Comparison of ENCODE assay signal across 10 mouse cellular contexts in the genomic region with DNA sequence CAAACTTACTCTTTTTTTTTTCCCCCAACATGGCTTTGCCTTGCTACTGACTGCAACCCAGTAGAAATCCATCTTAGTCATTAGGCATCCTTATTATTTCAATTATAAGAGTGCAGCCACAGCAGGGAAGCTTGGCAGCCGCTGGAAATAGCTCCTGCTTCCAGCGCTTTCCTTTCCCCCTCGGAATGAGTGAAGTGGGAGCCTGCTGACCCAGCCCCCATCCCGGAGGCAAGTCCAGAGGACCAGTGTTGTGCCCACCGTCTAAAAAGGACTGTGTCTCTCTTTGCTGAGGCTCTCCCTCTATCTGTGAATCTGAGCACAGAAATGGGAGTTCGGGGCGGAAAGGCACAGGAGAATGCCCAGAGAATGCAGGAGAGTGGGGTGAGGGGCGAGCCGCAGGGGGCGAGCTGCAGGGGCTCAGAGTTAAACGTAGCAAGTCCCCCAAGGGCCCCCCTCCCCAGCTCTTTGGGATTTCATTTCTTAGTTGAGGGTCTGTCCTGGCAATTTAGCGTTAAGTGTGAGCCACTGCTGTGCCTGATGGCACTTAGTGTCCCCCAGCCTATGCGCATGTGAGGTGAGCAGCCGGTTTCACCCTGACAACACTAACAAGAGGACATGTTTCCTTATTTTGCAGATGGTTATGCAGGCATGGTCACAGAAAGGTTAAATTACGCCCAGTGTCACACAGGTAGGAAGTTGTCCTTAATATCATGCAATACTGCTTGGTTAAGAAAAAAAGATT.
DNase-seq lines count a peak whose midpoint lies in the region; ATAC-seq and TF ChIP-seq lines count a peak whose summit lies in the region.
"Had no signal": no experiment of that assay in that cellular context is flagged by ENCODE, and none has a peak within 500 bp of the region (broad histone marks: within the 10 kb centered on the region; RNA-seq: fewer than 3 reads in every experiment).

No protein-coding gene starts in this region.

- H3K4me1 ChIP-seq in lung, embryonic 16.5 days (replicated peaks; ENCODE audit: control insufficient read depth, insufficient read depth, low read length) = 0 out of 2 replicates have a peak, but pooled peaks cover 2% of the 10 kb centered on the region
- H3K4me1 ChIP-seq in limb, embryonic 15.5 days = peaks cover 11% of the 10 kb centered on the region
- H3K4me1 ChIP-seq in cerebellum, adult 2 months (ENCODE audit: control insufficient read depth, insufficient read depth, low read length) = no peaks in the 10 kb centered on the region; the same call in 1 of the 2 replicates

- H3K9me3 ChIP-seq in lung, embryonic 16.5 days (ENCODE audit: control insufficient read depth, low read length) = no peaks in the 10 kb centered on the region
- H3K9me3 ChIP-seq in limb, embryonic 15.5 days = no peaks in the 10 kb centered on the region

- WGBS in lung, embryonic 16.5 days = 14% methylated on average over 15 of the region's 15 CpGs
- WGBS in limb, embryonic 15.5 days = 16% methylated on average over 15 of the region's 15 CpGs
- 24% methylated on average over 15 of the region's 15 CpGs for WGBS in cerebellum, adult 2 months

- H3K9ac ChIP-seq in lung, embryonic 16.5 days (ENCODE audit: low read length) = no peak overlapping the region
- no peak overlapping the region for H3K9ac ChIP-seq in limb, embryonic 15.5 days

- H3K4me3 ChIP-seq in lung, embryonic 16.5 days (ENCODE audit: low read length) = no peak overlapping the region
- H3K4me3 ChIP-seq in limb, embryonic 15.5 days = no peak overlapping the region
- H3K4me3 ChIP-seq in cerebellum, adult 2 months (replicated peaks; ENCODE audit: insufficient read depth, low read depth, low read length) = no peak overlapping the region

- peaks cover 5% of the 10 kb centered on the region; the same call in 1 of the 2 replicates for H3K27me3 ChIP-seq in lung, embryonic 16.5 days (ENCODE audit: control insufficient read depth, insufficient read depth, low read depth, low read length)
- no peaks in the 10 kb centered on the region for H3K27me3 ChIP-seq in limb, embryonic 15.5 days
- H3K27me3 ChIP-seq in cerebellum, adult 2 months (ENCODE audit: control insufficient read depth, insufficient read depth, low read length) = no peaks in the 10 kb centered on the region; the same call in 1 of the 2 replicates

- no peak for ATAC-seq in lung, embryonic 16.5 days (ENCODE audit: low read depth)
- no peak for ATAC-seq in limb, embryonic 15.5 days (ENCODE audit: insufficient number of reproducible peaks, low FRiP score, low TSS enrichment, low read depth)

- no peak for TF ChIP-seq POLR2A in cerebellum, adult 2 months (IDR thresholded peaks at IDR 0.05; ENCODE audit: borderline replicate concordance, insufficient read depth, low read length)

- DNase-seq in embryo, embryonic 10 days (ENCODE audit: low spot score) = peak; percentile 20
- DNase-seq in embryo, embryonic 9.5 days (ENCODE audit: extremely low spot score) = no peak
- DNase-seq in lung, postnatal 14 days = no peak
- no peak for DNase-seq in adipocyte (ENCODE audit: low spot score)
- DNase-seq in yolk sac, embryonic 10.5 days (ENCODE audit: low spot score) = no peak
- no peak for DNase-seq in cerebellum, adult 2 months
- DNase-seq: cerebellum, adult 9-10 months; lung, postnatal 4 days had no signal

- no peak overlapping the region for H3K27ac ChIP-seq in lung, embryonic 16.5 days (ENCODE audit: low read length)
- H3K27ac ChIP-seq in limb, embryonic 15.5 days = no peak overlapping the region
- H3K27ac ChIP-seq in cerebellum, adult 2 months (ENCODE audit: insufficient read depth, low read length) = no peak overlapping the region

- no peak for TF ChIP-seq CTCF in cerebellum, adult 2 months (IDR thresholded peaks at IDR 0.05; ENCODE audit: borderline replicate concordance, insufficient read depth, low read depth, low read length)

- no peaks in the 10 kb centered on the region for H3K36me3 ChIP-seq in lung, embryonic 16.5 days (ENCODE audit: control insufficient read depth, insufficient read depth, low read length)
- H3K36me3 ChIP-seq in limb, embryonic 15.5 days = no peaks in the 10 kb centered on the region

- H3K4me2 ChIP-seq in lung, embryonic 16.5 days (ENCODE audit: low read depth, low read length) = peak overlapping the region; percentile 26; the same call in 1 of the 2 replicates
- peak overlapping the region; percentile 27 for H3K4me2 ChIP-seq in limb, embryonic 15.5 days
